Mouse (Mus musculus): ENCODE results near the gene Acot5.
"Not testable (repeated sequence)": the region's sequence is repeated elsewhere in the genome, so short reads cannot be mapped to it uniquely, and the experiment has no call there.

Gene Acot5

DNA sequence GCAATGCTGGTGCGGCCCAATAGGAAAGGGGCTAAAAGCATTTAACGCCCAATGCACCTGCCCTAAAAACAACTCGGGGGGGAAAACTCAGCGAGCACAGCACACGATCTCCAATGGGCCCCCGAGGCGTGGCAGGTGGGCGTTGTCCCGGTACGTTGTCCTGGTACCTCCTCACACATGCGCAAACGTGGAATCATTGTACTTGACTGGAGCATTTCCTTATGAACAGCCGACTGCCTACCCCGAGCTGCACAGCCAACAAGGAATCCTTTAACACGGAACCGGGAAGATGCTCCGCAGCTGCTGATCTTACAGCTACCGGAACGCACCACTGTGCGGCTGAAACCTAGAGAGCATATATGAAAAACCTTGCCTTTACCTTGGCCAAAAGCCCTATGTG lies 6.8 kb upstream of the Acot5 start:
- no peak for DNase-seq (ENCODE audit: low read depth, low spot score)

DNA sequence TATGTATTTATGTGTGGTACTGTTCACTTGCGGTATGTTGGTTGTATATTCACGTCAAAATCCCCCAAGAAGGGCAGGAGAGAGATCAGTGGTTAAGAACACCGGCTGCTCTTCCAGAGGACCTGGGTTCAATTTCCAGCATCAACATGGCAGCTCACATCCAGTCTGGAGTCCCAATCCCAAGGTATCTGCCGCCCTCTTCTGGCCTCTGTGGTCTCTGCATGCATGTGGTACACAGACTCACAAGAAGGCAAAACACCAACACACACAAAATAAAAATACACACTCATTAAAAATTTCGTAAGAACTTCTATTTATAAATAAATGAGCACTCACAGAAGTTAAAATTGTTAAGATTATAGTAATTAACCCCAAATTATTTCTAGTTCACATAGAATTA lies 5.9 kb upstream of the Acot5 start:
- DNase-seq (ENCODE audit: low read depth, low spot score) = peak; percentile 28

DNA sequence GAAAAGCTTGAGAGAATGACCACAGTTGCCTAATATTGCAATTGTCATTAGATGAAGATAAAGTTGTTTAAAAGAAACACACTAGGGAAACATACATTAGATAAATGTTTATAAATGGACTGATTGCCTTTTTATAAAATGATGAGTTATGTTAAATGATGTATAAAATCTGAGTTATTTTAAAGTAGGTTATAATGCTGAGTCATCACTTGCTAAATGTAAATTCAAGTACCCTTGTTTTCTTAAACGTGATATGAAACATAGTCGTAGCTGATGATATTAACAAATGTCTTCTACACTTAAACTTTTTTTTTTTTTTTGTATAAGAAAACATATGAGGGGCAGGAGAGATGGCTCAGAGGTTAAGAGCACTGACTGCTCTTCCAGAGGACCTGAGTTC lies 5.3 kb upstream of the Acot5 start:
- no peak for DNase-seq (ENCODE audit: low read depth, low spot score)

DNA sequence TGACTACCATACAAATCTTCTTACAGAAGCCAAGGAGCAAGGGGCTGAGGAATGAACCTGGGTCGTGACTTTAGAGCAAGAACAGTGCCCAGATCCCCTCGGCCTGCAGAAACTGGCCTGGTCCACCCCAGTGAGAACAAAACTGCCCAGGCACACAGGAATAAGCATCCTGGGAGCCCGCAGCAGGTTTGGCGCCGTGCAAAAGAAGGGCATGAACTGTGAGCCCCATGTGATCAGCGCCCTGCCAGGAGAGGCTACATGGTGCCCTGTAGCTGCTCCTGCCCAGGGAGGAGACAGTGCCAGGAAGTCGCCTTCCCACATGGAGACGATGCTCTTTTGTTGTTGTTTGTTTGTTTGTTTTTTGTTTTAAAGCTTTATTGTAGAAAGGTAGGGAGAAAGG lies 4.5 kb upstream of the Acot5 start:
- no peak for DNase-seq (ENCODE audit: low read depth, low spot score)

DNA sequence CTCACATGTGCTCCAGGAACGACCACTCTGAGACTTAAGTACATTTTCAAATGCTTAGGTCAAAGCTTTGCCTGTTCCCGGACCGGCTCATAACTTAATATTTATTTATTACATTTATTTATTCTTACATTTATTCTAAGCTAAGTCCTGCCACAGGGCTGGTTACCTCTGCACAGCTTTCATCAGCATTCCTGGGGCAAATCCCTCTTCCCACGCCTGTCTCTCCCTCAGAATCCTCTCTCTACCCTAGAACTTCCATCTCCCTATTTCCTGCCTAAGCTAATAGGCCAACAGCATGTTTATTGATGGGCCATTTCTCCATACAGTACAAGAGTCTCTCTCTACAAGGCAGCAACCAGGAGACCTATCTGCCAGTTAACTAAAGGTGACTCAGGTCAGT lies 1.4 kb upstream of the Acot5 start:
- no peak for DNase-seq (ENCODE audit: low read depth, low spot score)

DNA sequence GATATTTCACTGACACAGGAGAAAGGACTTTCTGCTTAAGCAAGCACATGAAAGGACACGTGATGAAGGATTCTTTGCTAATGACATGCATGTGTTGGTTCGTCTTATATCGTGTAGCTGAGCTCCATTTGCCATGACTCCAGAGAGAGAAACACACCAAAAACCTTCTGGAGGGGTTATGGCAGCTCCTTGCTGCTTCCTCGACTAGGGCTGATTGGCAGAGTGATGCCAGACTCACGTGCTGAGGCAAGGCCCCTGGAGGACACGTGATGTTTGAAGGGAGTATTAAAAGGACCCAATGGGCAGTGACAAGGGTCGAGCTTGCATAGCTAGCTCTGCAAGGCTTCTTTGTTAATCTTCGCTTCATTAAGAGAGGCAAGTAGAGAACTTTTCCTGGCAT lies 829 bp upstream of the Acot5 start:
- DNase-seq (ENCODE audit: low read depth, low spot score) = no peak

DNA sequence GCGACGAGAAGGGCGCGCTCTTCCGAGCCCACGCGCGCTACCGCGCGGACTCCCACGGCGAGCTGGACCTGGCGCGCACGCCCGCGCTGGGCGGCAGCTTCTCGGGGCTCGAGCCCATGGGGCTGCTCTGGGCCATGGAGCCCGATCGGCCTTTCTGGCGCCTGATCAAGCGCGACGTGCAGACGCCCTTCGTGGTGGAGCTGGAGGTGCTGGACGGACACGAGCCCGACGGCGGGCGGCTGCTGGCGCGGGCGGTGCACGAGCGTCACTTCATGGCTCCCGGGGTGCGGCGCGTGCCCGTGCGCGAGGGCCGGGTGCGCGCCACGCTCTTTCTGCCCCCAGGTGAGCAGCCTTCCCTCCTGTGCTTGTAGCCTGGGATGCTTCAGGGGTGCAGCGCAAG lies 457 bp downstream of the Acot5 start:
- not testable (repeated sequence) for DNase-seq (ENCODE audit: low read depth, low spot score)

DNA sequence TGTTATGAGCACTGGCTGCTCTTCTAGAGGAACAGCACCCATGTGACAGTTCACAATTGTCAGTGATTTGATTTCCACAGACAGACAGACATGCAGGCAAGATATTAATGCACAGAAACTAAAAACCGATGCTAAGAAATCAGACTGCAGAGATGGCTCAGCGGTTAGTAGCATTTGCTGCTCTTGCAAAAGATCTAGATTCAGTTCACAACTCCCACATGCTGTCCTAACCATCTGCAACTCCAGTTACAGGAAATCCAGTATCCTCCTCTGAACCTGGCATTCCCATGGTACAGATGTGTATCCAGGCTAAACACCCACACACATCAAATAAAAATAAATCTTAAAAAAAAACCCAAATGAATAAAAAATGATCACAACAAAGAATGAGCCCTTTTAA lies 2.6 kb downstream of the Acot5 start:
- no peak for DNase-seq (ENCODE audit: low read depth, low spot score)

DNA sequence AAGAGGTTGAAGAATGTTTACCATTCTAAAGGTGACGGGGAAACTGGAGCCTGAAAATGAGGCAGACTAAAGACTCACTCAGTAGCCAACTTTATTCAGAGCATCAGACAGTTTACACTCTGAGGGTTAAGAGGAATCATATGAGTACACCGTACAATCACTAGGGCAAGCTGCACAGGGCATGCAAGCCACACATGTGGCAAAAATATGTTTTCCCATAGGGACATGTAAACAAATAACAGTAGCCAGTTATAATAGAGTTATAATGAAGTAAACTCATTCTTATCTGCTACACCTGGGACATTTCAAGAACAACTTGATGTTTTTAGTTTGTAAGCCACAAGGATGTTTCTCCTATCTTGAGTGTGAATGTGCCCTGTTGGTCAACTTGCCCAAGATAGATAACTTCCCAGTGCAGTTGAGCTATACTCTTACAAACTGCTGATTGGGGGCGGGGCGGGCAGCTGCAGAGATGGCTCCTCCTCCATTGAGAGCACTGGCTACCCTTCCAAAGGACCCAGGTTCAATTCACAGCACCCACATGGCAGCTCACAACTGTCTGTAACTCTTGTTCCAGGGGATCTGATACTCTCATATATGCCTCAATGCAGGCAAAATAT lies 8.4 kb downstream of the Acot5 start:
- no peak for DNase-seq (ENCODE audit: low read depth, low spot score)

DNA sequence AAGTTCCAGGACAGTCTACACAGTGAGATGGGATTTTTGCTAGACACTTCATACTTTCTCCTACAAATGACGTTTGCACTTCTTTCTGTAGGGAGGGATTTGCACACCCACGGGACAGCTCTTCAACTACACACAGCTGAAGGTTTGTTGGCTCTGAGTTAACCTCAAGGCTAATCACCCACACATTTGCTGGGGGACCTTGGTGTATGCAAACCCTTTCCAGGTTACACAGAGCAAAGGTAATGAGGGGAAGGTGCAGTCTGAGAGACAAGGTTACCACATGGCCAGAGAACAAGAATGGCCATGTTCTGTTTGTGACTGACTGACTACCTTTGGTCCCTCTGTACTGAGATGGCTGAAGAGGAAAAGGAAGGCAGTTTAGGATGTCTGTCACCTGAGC lies 14.7 kb downstream of the Acot5 start:
- no peak for DNase-seq (ENCODE audit: low read depth, low spot score)

DNA sequence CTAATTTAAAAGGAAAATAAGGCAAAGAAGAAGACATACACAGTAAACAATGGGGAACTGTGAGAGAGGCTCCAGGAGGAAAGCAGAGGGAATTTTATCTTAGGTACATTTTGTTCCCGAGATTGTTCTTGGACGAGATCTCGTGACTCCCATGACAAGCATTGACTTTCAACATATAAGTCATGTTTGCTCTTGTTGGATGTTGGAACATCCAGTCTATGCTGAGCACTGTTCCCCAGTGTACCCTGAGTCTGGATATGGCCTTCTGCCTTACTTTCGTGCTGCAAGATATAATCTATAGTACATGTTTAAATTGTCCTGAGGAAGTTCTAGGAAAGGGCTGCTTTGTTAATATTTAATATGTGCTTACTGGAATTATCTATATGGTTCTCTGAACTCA lies 15.5 kb downstream of the Acot5 start:
- DNase-seq (ENCODE audit: low read depth, low spot score) = no peak

DNA sequence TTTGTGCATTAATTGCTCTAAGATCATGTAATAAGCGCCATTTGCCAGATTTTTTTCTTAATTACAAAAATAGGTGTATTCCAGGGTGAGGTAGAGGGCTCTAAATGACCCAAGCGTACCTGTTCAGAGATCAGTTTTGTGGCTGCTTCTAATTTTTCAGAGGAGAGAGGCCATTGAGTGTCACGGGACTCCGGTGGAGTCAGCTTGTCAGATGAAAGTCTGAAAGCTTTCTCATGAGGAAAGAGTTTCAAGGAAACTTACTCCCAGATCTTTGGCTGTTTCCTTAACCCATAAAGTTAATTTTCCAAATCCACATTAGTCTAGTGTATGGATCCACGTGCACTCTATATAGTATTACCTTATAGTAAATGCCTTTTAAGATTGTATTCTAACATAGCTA lies 25.5 kb downstream of the Acot5 start:
- not testable (repeated sequence) for DNase-seq (ENCODE audit: low read depth, low spot score)

DNA sequence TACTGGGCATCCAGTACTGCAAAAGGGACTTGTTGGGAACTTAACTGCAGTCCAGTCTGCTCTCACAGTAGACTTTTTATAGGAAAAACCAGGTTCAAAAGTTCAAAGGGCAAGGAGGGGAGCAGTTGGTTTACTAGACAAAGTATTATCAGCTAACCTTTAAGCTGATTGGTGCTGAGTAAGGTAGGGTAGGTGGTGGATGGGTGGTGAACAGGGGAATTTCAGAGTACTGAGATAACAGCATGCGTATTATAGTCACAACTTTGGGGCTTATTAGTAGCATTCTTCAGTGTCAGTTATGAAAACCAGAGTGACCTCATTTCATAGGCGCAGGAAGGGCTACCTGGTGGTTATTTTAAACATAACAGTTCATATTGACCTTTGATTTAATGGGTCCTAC lies 30.5 kb downstream of the Acot5 start:
- DNase-seq (ENCODE audit: low read depth, low spot score) = no peak

DNA sequence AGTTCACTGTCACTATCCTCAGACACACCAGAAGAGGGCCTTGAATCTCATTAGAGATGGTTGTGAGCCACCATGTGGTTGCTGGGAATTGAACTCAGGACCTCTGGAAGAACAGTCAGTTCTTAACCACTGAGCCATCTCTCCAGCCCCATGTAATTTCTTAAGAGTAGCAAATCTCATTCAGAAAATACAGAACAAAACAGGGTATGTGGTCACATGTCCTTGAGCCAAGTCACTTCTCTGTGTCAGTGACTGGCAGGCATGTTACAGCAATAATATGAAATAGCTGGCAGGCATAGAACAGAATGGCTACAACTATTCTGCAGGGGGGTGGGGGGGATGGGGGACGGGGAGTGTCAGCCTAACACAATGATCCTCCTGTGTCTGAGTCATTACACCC lies 30.9 kb downstream of the Acot5 start:
- DNase-seq (ENCODE audit: low read depth, low spot score) = no peak

DNA sequence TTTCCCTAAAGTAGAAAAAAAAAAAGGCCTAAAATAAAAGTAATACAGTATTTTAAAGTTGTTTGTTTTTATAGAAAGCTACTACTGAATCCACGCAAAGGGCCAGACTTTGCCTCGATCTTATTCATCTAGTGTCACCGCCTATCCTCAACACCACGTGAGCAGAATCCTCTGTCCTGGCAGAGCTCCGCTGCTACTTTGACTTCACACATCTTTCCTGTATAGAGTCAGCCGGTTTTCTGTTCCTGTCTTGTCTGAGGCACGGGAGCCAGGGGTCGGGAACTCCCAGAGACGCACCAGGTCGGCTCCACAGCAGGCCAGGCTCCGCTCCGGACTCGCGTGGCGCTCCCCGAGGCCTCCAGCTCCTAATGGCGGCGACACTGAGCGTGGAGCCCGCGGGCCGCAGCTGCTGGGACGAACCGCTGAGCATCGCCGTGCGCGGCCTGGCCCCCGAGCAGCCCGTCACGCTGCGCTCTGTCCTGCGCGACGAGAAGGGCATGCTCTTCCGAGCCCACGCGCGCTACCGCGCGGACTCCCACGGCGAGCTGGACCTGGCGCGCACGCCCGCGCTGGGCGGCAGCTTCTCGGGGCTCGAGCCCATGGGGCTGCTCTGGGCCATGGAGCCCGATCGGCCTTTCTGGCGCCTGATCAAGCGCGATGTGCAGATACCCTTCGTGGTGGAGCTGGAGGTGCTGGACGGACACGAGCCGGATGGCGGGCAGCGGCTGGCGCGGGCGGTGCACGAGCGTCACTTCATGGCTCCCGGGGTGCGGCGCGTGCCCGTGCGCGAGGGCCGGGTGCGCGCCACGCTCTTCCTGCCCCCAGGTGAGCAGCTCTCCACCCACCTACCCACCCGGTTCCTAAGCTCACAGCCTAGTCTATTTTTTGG lies 31.7 kb downstream of the Acot5 start, which contains the start of gene Acot6:
Gene Acot6 (plus strand): TSS at position 51 of the 889 bp plus-strand sequence.
- not testable (repeated sequence) for DNase-seq (ENCODE audit: low read depth, low spot score)

DNA sequence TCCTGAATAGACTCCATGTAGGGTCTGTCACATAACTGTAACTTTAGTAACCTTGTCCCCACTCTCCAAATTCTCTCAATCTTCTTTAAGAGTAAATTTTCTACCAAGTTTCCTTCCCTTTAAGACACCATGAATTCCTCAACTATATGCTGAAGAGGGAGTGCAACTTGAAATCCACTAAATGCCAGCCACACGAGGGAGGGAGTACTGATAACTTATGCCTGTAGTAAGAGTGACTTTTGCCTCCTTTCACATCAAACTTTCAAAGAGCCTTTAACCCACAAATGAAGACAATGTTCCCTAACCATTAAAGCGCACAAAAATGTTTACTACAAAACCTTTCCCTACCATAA lies 32.3 kb downstream of the Acot5 start:
- DNase-seq (ENCODE audit: low read depth, low spot score) = no peak

DNA sequence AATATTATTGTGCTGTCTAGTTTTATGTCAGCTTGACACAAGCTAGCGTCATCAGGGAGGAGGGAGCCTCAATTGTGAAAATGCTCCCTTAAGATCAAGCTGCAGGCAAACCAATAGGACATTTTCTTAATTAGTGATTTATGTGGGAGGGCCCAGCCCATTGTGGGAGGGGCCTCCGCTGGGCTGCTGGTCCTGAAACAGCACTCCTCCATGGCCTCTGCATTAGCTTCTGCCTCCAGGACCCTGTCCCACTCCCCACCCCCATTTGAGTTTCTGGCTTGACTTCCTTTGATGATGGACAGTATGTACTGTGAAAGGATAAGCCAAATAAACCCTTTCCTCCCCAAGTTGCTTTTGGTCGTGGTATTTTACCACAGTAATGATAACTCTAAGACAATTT lies 37.9 kb downstream of the Acot5 start:
- DNase-seq (ENCODE audit: low read depth, low spot score) = no peak

DNA sequence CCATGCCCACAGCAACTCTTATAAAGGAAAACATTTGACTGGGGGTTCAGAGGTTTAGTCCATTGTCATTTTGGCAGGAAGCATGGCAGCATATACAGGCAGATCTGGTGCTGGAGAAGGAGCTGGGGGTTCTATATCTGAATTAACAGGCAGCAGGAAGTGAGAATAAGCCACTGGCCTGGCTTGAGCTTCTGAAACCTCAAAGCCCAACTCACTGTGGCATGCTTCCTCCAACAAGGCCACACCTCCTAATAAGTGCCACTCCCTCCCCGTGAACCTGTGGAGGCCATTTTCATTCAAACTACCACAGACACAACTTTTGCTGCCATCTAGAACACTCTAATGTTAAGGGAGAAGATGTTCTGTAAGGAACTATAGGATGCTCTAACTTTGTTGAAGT lies 38.6 kb downstream of the Acot5 start:
- DNase-seq (ENCODE audit: low read depth, low spot score) = no peak

DNA sequence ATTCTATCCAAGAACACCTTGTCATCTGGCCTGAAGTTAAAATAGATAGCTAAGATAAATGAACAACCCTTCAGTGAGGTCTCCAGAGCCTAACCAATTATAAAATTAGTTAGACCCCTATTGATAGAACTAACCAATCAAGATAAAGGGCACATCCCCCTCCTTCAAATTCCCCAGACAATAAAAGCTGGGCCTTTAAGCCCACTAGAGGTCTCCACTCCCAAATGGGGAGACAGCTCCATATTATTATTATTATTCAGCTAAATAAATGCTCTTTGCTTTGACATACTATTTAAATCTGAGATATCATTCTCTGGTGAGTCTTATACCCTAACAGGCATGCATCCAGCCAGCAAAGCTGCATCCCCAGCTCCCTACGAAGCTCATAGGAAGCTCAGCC lies 40.8 kb downstream of the Acot5 start:
- DNase-seq (ENCODE audit: low read depth, low spot score) = no peak

DNA sequence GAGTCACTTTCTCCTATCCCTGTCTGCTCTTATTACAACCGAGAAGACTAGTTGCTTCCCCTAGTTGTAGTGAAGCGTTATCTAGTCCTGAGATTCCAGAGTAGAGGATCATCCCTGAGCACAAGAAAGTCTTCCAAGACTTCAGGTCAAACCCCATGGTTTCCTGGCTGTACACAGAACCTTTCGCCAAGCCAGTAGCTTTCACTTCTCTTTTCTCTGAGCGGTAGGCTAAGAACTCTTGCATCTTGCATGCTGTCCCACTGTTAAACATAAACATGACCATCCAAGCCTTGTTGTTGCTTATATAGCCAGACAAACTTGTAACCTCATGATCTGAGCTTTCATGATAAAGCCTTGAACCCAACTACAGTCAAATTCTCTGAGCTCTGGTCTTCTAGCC lies 41.7 kb downstream of the Acot5 start:
- no peak for DNase-seq (ENCODE audit: low read depth, low spot score)

DNA sequence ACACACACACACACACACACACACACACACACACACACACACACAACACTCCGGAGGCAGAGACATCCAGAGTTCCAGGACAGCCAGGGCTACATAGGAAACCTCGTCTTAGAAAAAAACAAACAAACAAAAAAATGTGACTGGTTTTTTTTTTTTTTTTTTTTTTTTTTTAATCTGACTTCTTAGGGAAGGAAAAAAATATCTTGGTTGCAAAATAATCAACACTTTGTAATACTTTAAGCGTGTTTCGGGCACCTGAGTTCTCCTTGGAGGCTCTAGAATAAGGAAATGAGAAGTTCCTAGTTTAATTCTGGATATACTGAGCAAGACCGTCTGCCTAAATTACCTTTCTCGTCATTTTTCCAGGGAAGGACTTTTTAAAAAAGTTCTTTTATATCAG lies 44.6 kb downstream of the Acot5 start:
- no peak for DNase-seq (ENCODE audit: low read depth, low spot score)

DNA sequence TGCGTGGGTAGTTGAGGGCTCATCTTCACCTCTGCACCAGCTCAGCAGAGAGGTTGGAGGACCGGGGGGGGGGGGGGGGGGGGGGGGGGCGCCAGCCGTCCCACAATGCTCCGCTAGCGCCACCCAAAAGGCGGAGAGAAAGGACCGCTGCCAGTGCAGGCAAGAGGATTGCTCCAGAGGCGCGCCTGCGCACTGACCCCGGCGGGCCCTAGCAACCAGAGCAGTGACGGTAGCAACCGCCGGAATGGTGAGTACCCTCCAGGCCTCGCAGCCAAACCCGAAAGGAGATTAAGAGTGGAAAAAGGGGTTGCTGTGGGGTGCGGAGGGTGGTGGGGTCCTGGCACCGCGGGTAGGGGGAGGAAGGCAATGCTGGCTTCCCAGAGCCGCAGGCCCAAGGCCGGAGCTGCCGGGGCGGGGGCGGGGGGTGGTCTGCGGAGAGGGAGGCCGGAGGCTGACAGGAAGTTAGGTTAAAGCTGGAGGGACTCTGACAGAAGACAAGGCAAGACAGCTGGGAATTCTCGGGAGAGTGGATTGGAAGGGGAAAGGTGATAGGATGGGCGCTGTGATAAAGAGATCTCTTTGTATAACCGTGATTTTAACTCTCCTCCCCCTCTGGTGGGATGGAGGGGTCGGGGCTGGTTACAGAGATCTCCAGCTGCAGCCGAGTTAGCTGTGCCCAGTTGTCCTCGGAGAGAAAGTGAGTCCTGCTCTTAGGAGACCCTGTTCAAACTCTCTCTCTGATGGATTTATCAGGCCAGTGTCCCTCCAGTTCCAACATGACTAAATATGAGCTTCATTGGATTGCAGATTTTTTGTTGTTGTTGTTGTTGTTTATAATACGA lies 45.2 kb downstream of the Acot5 start, which contains the start of gene Dnal1:
Gene Dnal1 (plus strand): TSS at position 214 of the 842 bp plus-strand sequence.
- DNase-seq (ENCODE audit: low read depth, low spot score) = peak; percentile 92
